ENCODE assay signal across 7 mouse cellular contexts in the genomic region with DNA sequence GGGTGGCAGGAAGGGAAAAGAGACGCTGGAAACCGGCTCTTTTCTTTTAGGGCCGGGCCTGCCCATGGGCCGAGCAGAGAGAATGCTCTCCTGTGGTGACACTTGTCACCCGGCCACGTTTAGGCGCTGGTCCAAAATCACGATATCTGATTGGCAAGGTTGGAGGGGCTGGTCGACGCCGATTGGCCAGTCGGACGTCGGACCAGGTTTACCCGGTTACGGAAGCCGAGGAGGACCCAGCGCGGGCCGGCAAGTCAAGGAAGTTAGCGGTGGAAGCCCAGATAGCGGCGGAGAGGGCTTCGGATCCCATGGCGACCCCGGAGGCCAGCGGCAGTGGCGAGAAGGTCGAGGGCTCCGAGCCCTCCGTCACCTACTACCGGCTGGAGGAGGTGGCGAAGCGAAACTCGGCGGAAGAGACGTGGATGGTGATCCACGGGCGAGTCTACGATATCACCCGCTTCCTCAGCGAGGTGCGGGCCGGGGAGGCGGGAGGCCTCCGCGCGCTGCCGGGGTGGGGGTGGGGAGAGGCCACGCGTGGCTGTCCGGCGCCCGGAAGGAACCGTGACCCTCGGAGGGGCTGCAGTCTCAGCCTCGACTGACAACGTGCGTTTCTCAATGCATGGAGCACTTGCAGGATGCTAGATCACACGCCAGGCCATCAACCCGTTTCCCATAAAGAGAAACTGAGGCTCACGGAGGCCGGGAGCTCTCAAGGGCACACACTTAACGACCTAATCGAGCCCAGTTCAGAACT. TPM values are rescaled to one million over a fixed set of nuclear protein-coding genes. Genes with fewer than 3 reads are reported as not detected.
A peak's percentile ranks its signal among the peaks of the same experiment; 100 is the strongest.
DNase-seq lines count a peak whose midpoint lies in the region; ATAC-seq lines count a peak whose summit lies in the region.

A gene (plus strand): TSS at position 237 of the 754 bp plus-strand sequence.

- H3K4me3 ChIP-seq in embryonic facial prominence, embryonic 11.5 days (ENCODE audit: low read depth, low read length), result peak within 1 kb of the TSS; percentile 91
- peak within 1 kb of the TSS; percentile 90 for H3K4me3 ChIP-seq in limb, embryonic 11.5 days (ENCODE audit: low read depth, low read length)
- H3K4me3 ChIP-seq in midbrain, embryonic 14.5 days (replicated peaks; ENCODE audit: low read depth, low read length), result peak within 1 kb of the TSS; percentile 83

- peaks cover 3% of the 10 kb centered on the region for H3K36me3 ChIP-seq in embryonic facial prominence, embryonic 11.5 days (replicated peaks; ENCODE audit: control insufficient read depth, insufficient read depth, low read depth, low read length)
- peaks cover 13% of the 10 kb centered on the region; the same call in 1 of the 2 replicates for H3K36me3 ChIP-seq in limb, embryonic 11.5 days (ENCODE audit: control insufficient read depth, insufficient read depth, low read length)
- H3K36me3 ChIP-seq in midbrain, embryonic 14.5 days (ENCODE audit: control insufficient read depth, insufficient read depth, low read length), result peaks cover 23% of the 10 kb centered on the region

- peak within 1 kb of the TSS; percentile 79 for H3K4me2 ChIP-seq in embryonic facial prominence, embryonic 11.5 days (ENCODE audit: low read depth, low read length)
- peak within 1 kb of the TSS; percentile 57 for H3K4me2 ChIP-seq in limb, embryonic 11.5 days (ENCODE audit: low read depth, severe bottlenecking)
- H3K4me2 ChIP-seq in midbrain, embryonic 14.5 days (ENCODE audit: low read length), result peak within 1 kb of the TSS; percentile 81

- H3K9me3 ChIP-seq in embryonic facial prominence, embryonic 11.5 days (replicated peaks; ENCODE audit: control insufficient read depth, low read length), result no peaks in the 10 kb centered on the region
- H3K9me3 ChIP-seq in limb, embryonic 11.5 days (ENCODE audit: control insufficient read depth, low read length), result no peaks in the 10 kb centered on the region
- H3K9me3 ChIP-seq in midbrain, embryonic 14.5 days (ENCODE audit: control insufficient read depth, low read length), result no peaks in the 10 kb centered on the region

- H3K27ac ChIP-seq in embryonic facial prominence, embryonic 11.5 days (replicated peaks; ENCODE audit: low read depth, low read length), result 0 out of 2 replicates have a peak within 1 kb of the TSS, but pooled peaks have one; percentile 47
- peak within 1 kb of the TSS; percentile 68; the same call in 1 of the 2 replicates for H3K27ac ChIP-seq in limb, embryonic 11.5 days (replicated peaks; ENCODE audit: low read depth, low read length)
- peak within 1 kb of the TSS; percentile 77 for H3K27ac ChIP-seq in midbrain, embryonic 14.5 days (replicated peaks; ENCODE audit: low read depth, low read length)

- peak; percentile 98 for DNase-seq in adrenal gland, postnatal 14 days
- peak; percentile 94 for DNase-seq in embryonic facial prominence, embryonic 11.5 days (ENCODE audit: low spot score)
- peak; percentile 99 for DNase-seq in heart, adult 11 months
- DNase-seq in kidney, adult 18-20 months, result peak; percentile 96
- DNase-seq in limb, embryonic 11.5 days (ENCODE audit: low spot score), result peak; percentile 95
- peak; percentile 96 for DNase-seq in midbrain, embryonic 14.5 days
- DNase-seq in spleen, adult 18-20 months, result peak; percentile 86

- 1% methylated on average over 65 of the region's 65 CpGs for WGBS in embryonic facial prominence, embryonic 11.5 days
- WGBS in limb, embryonic 11.5 days, result under 1% methylated on average over 65 of the region's 65 CpGs
- under 1% methylated on average over 64 of the region's 65 CpGs for WGBS in midbrain, embryonic 14.5 days

- ATAC-seq in embryonic facial prominence, embryonic 11.5 days (replicated peaks; ENCODE audit: insufficient number of reproducible peaks, low FRiP score, low TSS enrichment, low read depth), result peak; percentile 92
- ATAC-seq in limb, embryonic 11.5 days (ENCODE audit: insufficient number of reproducible peaks, low FRiP score, low TSS enrichment, low read depth), result peak; percentile 90
- peak; percentile 94 for ATAC-seq in midbrain, embryonic 14.5 days (ENCODE audit: low FRiP score, low TSS enrichment)

- H3K4me1 ChIP-seq in embryonic facial prominence, embryonic 11.5 days (ENCODE audit: control insufficient read depth, insufficient read depth, low read length), result no peaks in the 10 kb centered on the region
- peaks cover 4% of the 10 kb centered on the region for H3K4me1 ChIP-seq in limb, embryonic 11.5 days (ENCODE audit: control insufficient read depth, insufficient read depth, low read length)
- H3K4me1 ChIP-seq in midbrain, embryonic 14.5 days (ENCODE audit: control insufficient read depth, insufficient read depth, low read length), result peaks cover 12% of the 10 kb centered on the region

- no peaks in the 10 kb centered on the region for H3K27me3 ChIP-seq in embryonic facial prominence, embryonic 11.5 days (ENCODE audit: control insufficient read depth, insufficient read depth, low read length)
- H3K27me3 ChIP-seq in limb, embryonic 11.5 days (ENCODE audit: control insufficient read depth, insufficient read depth, low read length), result no peaks in the 10 kb centered on the region
- H3K27me3 ChIP-seq in midbrain, embryonic 14.5 days (ENCODE audit: control insufficient read depth, insufficient read depth, low read length), result no peaks in the 10 kb centered on the region

- peak within 1 kb of the TSS; percentile 85 for H3K9ac ChIP-seq in embryonic facial prominence, embryonic 11.5 days (replicated peaks; ENCODE audit: low read length)
- peak within 1 kb of the TSS; percentile 89 for H3K9ac ChIP-seq in limb, embryonic 11.5 days (ENCODE audit: low read length)
- H3K9ac ChIP-seq in midbrain, embryonic 14.5 days (replicated peaks; ENCODE audit: low read length), result peak within 1 kb of the TSS; percentile 82

RNA-seq across cellular contexts. Expression of the gene that starts here (rescaled TPM):
- total RNA-seq in adrenal gland, postnatal 14 days (2021), result 260 and 305 TPM in 2 replicates
- polyA plus RNA-seq in embryonic facial prominence, embryonic 11.5 days (2014; fragmentation: Nextera tagmentation; extraction: Ambion mirVana), result 137 and 145 TPM in 2 replicates
- polyA plus RNA-seq in limb, embryonic 11.5 days (2014; fragmentation: Nextera tagmentation; extraction: Ambion mirVana), result 116 and 128 TPM in 2 replicates
- polyA plus RNA-seq in midbrain, embryonic 14.5 days (2014; fragmentation: Nextera tagmentation; extraction: Ambion mirVana), result 82.0 and 136 TPM in 2 replicates

Comparison
In these comparisons a context has a peak if more than half of its experiments do, and no peak if none do; other contexts are left out.
1. Peak in every context shown above with its lines: DNase-seq, ATAC-seq, H3K4me3 ChIP-seq and H3K27ac ChIP-seq.